ENCODE assay signal across 17 mouse cellular contexts in the genomic region with DNA sequence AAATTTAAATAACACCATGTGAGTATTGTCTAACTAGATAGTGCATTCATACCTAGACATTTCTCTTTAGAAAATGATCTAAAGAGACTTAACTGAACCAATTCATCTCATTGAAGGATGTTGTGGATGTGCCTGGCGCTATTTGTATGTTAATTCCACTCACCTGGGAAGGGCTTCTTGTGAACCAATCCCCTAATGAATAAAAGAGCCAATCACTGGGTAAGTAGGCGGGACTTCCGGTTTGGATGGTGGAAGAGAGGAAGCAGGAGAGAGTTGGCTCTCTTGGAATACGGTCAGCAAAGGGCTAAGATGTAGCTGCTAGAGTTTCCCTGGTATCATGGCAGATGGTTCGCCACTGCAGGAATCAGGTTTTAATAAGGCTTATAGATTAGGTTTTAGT.
"Had no signal": no experiment of that assay in that cellular context is flagged by ENCODE, and none has a peak within 500 bp of the region (broad histone marks: within the 10 kb centered on the region; RNA-seq: fewer than 3 reads in every experiment).

No protein-coding gene starts in this region.

- DNase-seq: kidney, adult 9 months; kidney, postnatal 14 days; layer of hippocampus, adult 9-11 months; liver; lung, adult 2 months; lung, postnatal 14 days; lung, postnatal 4 days; midbrain, embryonic 14.5 days; thymus, adult 18-20 months; thymus, postnatal 14 days; thymus, postnatal 4 days had no signal

- ATAC-seq: liver, embryonic 12.5 days had no signal

- H3K4me3 ChIP-seq: layer of hippocampus, adult 2 months; limb, embryonic 10.5 days; limb, embryonic 13.5 days; liver, embryonic 12.5 days; liver, embryonic 15.5 days had no signal

- H3K4me2 ChIP-seq: limb, embryonic 13.5 days; liver, embryonic 12.5 days; liver, embryonic 15.5 days; midbrain, embryonic 11.5 days had no signal

- H3K9ac ChIP-seq: limb, embryonic 13.5 days; liver, embryonic 12.5 days; liver, embryonic 15.5 days had no signal

- H3K9me3 ChIP-seq: limb, embryonic 10.5 days; limb, embryonic 13.5 days; liver, embryonic 12.5 days; liver, embryonic 15.5 days had no signal

- H3K27me3 ChIP-seq: limb, embryonic 13.5 days; liver, embryonic 12.5 days; liver, embryonic 15.5 days had no signal

- H3K36me3 ChIP-seq: limb, embryonic 10.5 days; limb, embryonic 13.5 days; liver, embryonic 12.5 days; liver, embryonic 15.5 days had no signal

- H3K27ac ChIP-seq: layer of hippocampus, adult 2 months; limb, embryonic 10.5 days; limb, embryonic 13.5 days; liver, embryonic 12.5 days; liver, embryonic 15.5 days had no signal

- H3K4me1 ChIP-seq: limb, embryonic 10.5 days; limb, embryonic 13.5 days; liver, embryonic 12.5 days; liver, embryonic 15.5 days had no signal
